Mouse (Mus musculus) spleen, postnatal 0 days (tissue): ENCODE measurements around the gene Eml2. TPM values are rescaled to one million over a fixed set of nuclear protein-coding genes. Genes with fewer than 3 reads are reported as not detected.

ENCODE experiments used
- microRNA counts: library from miRNA; unstranded; fragments of <30 nt; microRNA quantifications from one replicate; lab custom pipeline; 2015
- polyA plus RNA-seq: library from polyadenylated mRNA; unstranded; fragments of >200 nt; fragmentation: Nextera tagmentation; extraction: Ambion mirVana; gene quantifications from 2 replicates; pipeline ENCODE4 v1.2.1, GENCODE M21; 2015

Eml2 gene
- 3.9 and 5.1 TPM in 2 replicates for polyA plus RNA-seq

DNA sequence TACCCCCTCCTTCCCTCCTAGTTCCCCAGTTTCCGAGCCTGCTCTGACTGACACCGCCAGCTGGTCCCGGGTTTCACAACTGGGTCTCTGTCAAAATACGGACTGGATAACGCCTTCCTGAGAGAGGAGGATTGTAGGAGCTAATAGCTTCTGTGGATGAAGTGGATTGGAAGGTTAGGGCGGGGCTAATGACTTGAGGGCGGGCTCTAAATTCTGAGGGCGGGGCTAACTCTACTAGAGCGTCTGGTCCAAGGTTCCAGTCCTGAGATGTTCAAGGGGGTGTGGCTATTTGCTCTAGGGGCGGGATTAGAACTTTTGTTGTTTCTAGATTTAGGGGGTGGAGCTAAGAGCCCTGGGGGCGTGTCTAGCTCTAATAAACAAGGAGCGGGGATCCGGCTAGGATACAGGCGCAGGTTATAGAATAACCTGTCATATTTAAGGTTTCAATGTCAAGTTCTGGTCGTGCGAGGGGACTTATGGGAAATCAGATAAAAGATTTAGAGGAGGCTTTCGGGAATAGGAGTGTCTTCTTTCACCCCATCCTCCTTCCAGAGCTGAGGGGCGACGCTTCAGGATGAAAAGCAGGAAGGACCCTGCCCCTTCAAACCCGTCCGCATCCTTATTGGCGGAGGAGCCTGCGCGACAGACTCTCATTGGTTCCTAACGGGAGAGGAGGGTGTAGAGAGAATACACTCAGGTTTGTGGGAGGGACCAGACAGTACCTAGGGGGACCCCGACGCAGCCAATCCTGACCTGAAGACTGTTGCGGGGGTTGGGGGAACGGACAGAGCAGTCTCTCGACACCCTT lies at the start of gene Eml2:
TSS of gene Eml2 (plus strand) at position 714 of the 808 bp plus-strand sequence.

DNA sequence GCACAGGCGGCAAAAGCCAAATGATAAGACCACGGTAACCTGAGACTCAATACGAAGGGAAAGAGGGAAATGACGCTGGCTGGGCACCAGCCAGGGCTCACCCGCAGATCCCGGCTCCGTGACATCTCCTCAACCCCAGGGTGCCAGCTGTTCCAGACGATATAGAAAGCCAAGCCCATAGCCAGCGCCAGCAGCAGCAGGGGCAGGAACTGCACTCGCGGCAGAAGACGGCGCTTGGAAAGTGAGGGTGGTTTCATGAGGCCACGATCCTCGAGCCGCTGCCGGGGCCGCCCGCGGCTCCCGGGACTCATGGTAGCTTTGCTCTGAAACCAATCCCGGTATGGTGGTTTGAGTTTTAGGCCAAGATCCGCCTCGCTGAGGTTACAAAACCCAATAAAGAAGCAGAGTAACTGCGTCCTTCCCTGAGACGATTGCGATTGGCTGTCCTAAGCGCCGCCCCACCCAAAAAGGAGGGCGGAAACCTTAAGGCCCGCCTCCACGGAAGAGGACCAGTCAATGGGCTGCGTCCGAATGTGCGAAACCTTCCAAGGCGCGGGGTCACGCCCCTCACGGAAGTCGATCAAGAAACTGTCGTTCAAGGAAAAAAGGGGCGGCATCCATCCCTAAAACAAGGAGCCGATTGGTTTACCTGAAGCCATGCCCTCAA lies 27.2 kb upstream of the Eml2 start, which contains the start of gene Qpctl:
TSS of gene Qpctl (minus strand) at position 417 of the 667 bp plus-strand sequence.

DNA sequence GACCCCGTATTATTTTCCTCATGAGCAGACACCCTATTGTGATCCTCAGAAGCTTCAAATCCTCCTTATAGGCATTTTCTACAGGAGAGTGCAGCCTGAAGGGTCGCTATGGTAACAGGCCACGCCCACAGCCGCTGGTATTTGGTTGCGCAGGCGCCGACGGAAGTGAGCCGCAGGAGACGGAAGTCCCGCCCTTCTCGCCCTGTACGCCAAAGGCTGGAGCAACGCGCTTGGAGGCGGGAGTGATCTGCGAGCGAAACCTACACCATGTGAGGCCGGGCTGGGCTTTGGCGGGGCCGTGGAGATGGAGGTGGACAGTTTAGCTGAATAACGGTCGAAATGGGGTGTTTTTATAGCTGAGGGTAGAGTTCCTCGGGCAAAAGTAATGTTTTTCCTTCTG lies 26.6 kb upstream of the Eml2 start, which contains the start of gene Snrpd2:
TSS of gene Snrpd2 (plus strand) at position 97 of the 400 bp plus-strand sequence.

DNA sequence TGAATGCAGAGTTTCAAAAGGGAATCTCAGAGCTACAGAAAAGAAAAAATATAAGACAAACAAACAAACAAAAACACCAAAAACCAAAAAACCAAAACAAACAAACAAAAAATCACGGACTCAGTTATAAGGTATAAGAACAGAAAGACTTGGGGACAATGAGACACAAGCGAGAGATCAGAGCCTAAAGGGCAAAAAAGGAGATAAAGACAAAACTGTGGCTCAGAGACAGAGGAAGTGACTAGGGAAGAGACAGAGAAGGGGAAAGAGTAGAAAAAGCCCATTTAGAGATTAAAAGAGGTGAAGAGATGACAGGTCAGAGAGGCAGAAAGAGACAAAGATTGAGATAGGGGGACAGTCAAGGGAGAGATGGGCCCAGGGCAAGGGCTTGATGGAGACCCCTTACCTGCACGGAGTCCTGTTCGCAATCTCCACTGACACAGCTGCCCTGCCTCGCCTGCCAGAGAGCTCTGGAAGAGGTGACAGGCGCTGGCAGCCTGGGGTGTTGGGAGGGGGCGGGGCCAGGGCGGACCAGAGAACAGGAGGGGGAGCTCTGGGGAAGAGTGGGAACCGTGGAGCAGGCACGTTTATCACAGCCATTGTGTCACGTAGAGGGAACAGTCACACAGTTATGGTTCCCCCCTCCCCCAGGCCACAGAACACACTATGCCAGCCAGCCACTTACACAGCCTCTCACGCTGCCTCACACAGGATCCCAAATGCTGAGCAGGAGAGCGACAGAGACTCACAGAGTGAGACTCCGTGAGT lies 10.4 kb upstream of the Eml2 start, which contains the start of gene Gipr:
TSS of gene Gipr (minus strand) at position 472 of the 768 bp plus-strand sequence.

DNA sequence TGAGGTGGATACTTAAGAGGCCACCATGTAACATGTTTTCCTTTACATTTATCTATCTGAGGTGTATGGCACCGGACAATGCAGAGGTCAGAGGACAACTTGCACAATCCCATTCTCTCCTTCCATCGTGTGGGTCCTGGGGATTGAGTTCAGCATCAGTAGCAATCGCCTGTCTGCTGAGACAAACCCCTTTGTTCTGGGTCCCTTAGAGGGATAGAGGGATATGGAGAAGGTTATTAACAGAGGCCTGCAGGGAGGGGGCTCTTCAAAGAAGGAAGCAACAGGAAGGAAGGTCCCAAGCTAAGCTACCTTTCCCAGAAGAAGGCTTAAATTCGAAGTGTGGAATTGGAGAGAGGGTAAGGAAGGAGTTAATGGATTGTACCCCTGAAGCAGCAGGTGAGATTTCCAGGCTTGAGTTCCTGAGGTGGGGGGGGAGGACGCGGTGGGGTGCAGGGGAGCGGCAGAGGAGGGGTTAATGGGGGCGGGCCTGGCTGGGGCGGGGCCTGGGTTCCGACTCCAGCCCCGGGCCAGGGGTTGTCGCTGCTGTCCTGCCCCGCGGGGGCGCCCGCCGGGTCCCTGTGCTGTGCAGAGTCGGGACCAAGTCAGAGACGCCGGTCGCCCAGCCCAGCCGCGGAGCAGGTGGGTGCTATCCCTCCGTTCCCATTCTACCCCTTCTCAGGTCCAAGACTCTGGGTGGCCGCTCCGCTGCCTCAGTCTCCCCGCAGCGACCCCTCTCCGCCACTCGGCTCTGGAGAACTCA lies 36.0 kb downstream of the Eml2 start, which contains the start of gene Gpr4:
TSS of gene Gpr4 (plus strand) at position 543 of the 760 bp plus-strand sequence.

DNA sequence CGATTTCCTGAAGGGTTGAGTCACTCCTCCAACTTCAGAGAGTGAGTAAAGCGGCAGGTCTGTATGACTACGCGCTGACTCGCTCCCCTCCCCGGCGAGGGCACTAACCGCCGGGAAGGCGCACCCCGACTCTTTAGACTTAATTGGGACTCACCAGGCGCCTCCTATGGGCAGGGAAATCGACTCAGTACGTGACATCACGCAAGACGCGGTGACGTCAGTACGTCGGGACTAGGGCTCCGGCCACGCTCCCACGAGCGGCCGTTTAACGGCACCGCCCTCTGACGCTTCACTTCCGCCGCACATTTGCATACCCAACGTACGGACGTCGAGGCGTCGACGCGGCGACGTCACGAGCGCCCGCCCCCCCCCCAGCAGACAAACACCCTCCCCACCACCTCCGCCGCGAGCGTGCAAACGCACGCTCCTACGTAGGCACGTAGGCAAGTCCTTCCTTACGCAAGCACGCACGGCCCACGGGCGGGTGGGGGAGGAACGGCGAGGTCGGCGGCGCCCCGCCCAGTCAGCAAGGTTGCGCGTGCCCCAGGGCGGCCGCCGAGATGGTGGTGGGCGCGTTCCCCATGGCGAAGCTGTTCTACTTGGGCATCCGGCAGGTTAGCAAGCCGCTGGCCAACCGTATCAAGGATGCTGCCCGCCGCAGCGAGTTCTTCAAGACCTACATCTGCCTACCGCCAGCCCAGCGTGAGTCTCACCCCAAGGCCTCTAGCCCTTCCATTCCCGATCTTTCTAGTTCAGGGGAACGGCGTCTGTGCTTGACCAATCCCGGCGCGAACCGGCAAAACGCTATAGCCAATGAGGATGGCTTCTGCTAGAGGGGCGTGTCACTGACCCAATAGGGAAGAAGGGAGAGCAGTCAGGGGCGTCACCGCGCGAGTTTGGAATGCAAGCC lies 51.9 kb downstream of the Eml2 start, which contains the start of gene Opa3:
TSS of gene Opa3 (plus strand) at position 452 of the 910 bp plus-strand sequence.

MicroRNAs encoded within 50 kb of the gene (microRNA counts, 519-probe panel; counts per million panel counts)
- microRNA mmu-miR-330 (lab: Ali Mortazavi, UCI): 88.3 counts per million

Other genes starting within 250 kb of the Eml2 start
- not detected in 2 replicates for gene Nanos2, start 189.0 kb upstream of the Eml2 start, polyA plus RNA-seq
- 1.1 and 1.4 TPM in 2 replicates for gene Mypop, start 185.2 kb upstream of the Eml2 start, polyA plus RNA-seq
- 7.4 and 8.6 TPM in 2 replicates for gene Irf2bp1, start 172.4 kb upstream of the Eml2 start, polyA plus RNA-seq
- 0.15 and 0.19 TPM in 2 replicates for gene Foxa3, start 152.9 kb upstream of the Eml2 start, polyA plus RNA-seq
- 11.2 and 11.7 TPM in 2 replicates for gene Sympk, start 152.0 kb upstream of the Eml2 start, polyA plus RNA-seq
- gene Rsph6a, start 121.7 kb upstream of the Eml2 start, polyA plus RNA-seq: not detected in 2 replicates
- 5.5 and 7.2 TPM in 2 replicates for gene Dmwd, start 100.2 kb upstream of the Eml2 start, polyA plus RNA-seq
- gene Dmpk, start 92.6 kb upstream of the Eml2 start, polyA plus RNA-seq: 9.4 and 11.5 TPM in 2 replicates
- 1.4 and 2.4 TPM in 2 replicates for gene Six5, start 81.8 kb upstream of the Eml2 start, polyA plus RNA-seq
- gene Gm4969, start 58.1 kb upstream of the Eml2 start, polyA plus RNA-seq: 0.25 and 0.51 TPM in 2 replicates
- 7.2 and 8.3 TPM in 2 replicates for gene Fbxo46, start 56.6 kb upstream of the Eml2 start, polyA plus RNA-seq
- gene Qpctl, start 27.1 kb upstream of the Eml2 start, polyA plus RNA-seq: 6.5 and 7.0 TPM in 2 replicates
- 84.5 and 92.5 TPM in 2 replicates for gene Snrpd2, start 26.7 kb upstream of the Eml2 start, polyA plus RNA-seq
- gene Gipr, start 10.3 kb upstream of the Eml2 start, polyA plus RNA-seq: 0.04 and 0.06 TPM in 2 replicates
- 0.59 and 0.81 TPM in 2 replicates for gene Gpr4, start 36.1 kb downstream of the Eml2 start, polyA plus RNA-seq
- 14.7 and 14.8 TPM in 2 replicates for gene Opa3, start 51.9 kb downstream of the Eml2 start, polyA plus RNA-seq
- gene Vasp, start 95.4 kb downstream of the Eml2 start, polyA plus RNA-seq: 71.2 and 86.4 TPM in 2 replicates
- gene Ppm1n, start 103.6 kb downstream of the Eml2 start, polyA plus RNA-seq: 0.18 and 0.19 TPM in 2 replicates
- gene Rtn2, start 106.2 kb downstream of the Eml2 start, polyA plus RNA-seq: 4.2 and 4.7 TPM in 2 replicates
- 0.07 TPM in 1 of 2 replicates, not detected in the other for gene Fosb, start 133.6 kb downstream of the Eml2 start, polyA plus RNA-seq
- gene Ercc1, start 168.4 kb downstream of the Eml2 start, polyA plus RNA-seq: 25.0 and 25.6 TPM in 2 replicates
- 14.4 and 16.6 TPM in 2 replicates for gene Cd3eap, start 183.1 kb downstream of the Eml2 start, polyA plus RNA-seq
- 1.8 and 2.3 TPM in 2 replicates for gene Ppp1r13l, start 183.3 kb downstream of the Eml2 start, polyA plus RNA-seq
- gene Ercc2, start 205.6 kb downstream of the Eml2 start, polyA plus RNA-seq: 7.3 and 9.0 TPM in 2 replicates
- 0.65 and 0.82 TPM in 2 replicates for gene Klc3, start 227.7 kb downstream of the Eml2 start, polyA plus RNA-seq
- gene Ckm, start 228.4 kb downstream of the Eml2 start, polyA plus RNA-seq: 0.96 and 1.4 TPM in 2 replicates